8 mouse cellular contexts compared by ENCODE assay signal in the genomic region with DNA sequence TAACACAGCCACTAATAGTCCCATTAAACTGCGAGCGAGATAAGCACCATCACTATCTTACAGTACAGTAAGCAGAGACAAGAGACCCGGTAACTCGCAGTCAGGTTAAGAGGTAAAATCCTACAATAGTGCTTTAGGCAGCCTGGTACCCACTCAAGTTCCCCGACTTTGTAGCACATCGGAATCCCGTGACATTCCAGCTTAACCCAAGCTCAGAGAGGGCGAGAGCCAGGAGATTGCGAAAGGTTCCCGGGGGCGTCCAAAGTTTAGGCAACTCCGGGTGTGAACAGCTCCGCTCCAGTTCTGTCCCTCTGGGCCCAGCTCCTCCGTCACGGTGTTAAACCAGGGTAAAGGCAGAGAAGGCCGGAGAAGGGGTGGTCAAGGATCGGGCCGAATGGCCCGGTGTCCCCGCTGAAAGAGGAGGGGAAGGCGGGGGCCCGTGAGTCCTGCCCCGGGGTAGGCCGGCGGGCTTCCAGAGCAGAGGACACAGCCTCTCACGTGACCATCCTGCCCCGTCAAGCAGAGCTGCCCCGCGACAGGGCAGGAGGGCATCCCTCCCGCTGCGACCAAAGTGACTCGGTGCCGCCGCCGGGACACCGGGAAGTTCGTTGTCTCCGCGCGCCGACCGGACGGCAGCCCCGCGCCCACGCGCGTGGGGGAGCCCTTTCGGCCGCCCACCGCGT. TPM values are rescaled to one million over a fixed set of nuclear protein-coding genes. Genes with fewer than 3 reads are reported as not detected.
DNase-seq lines count a peak whose midpoint lies in the region; ATAC-seq and TF ChIP-seq lines count a peak whose summit lies in the region.

No protein-coding gene starts in this region.

- H3K27ac ChIP-seq in forebrain, embryonic 15.5 days (replicated peaks) = peak overlapping the region; percentile 55
- H3K27ac ChIP-seq in small intestine, adult 2 months (ENCODE audit: insufficient read depth, low read depth, low read length) = peak overlapping the region; percentile 70

- TF ChIP-seq POLR2A in small intestine, adult 2 months (IDR thresholded peaks at IDR 0.05; ENCODE audit: low read depth, low read length) = no peak

- DNase-seq in left cerebral cortex, adult 18-20 months (ENCODE audit: low spot score in 2 of 2) = peak; percentile 28 to 37
- DNase-seq in left cerebral cortex, postnatal 14 days (ENCODE audit: low spot score in 2 of 2) = no peak
- peak; percentile 59 to 66 for DNase-seq in cerebellum, adult 18-20 months
- peak; percentile 75 for DNase-seq in heart, postnatal 25 days (ENCODE audit: low spot score)
- peak; percentile 25 to 41 for DNase-seq in layer of hippocampus, postnatal 14 days (ENCODE audit: low spot score in 2 of 2)

- H3K4me1 ChIP-seq in forebrain, embryonic 15.5 days = peaks cover 21% of the 10 kb centered on the region
- H3K4me1 ChIP-seq in small intestine, adult 2 months (ENCODE audit: control insufficient read depth, insufficient read depth, insufficient read length, low read length) = no peaks in the 10 kb centered on the region; the same call in 1 of the 2 replicates

- no peaks in the 10 kb centered on the region for H3K36me3 ChIP-seq in forebrain, embryonic 15.5 days
- H3K36me3 ChIP-seq in small intestine, adult 2 months (ENCODE audit: control insufficient read depth, insufficient read depth, low read length) = peaks cover 2% of the 10 kb centered on the region; the same call in 1 of the 2 replicates

- no peak for TF ChIP-seq CTCF in small intestine, adult 2 months (IDR thresholded peaks at IDR 0.05; ENCODE audit: extremely low read depth, insufficient read length, insufficient replicate concordance, low read depth, low read length)

- no peaks in the 10 kb centered on the region for H3K27me3 ChIP-seq in forebrain, embryonic 15.5 days
- H3K27me3 ChIP-seq in small intestine, adult 2 months (ENCODE audit: control insufficient read depth, insufficient read depth, low read length) = no peaks in the 10 kb centered on the region

- H3K4me3 ChIP-seq in forebrain, embryonic 15.5 days = peak overlapping the region; percentile 84
- peak overlapping the region; percentile 97 for H3K4me3 ChIP-seq in small intestine, adult 2 months (ENCODE audit: low read depth, low read length)

- H3K9me3 ChIP-seq in forebrain, embryonic 15.5 days = no peaks in the 10 kb centered on the region

- ATAC-seq in forebrain, embryonic 15.5 days (replicated peaks) = peak; percentile 63
- ATAC-seq in megakaryocyte progenitor cell, adult 5-6 weeks (replicated peaks; ENCODE audit: poor library complexity) = peak; percentile 56

- peak overlapping the region; percentile 85 for H3K4me2 ChIP-seq in forebrain, embryonic 15.5 days (replicated peaks)

- intact Hi-C loops in left cerebral cortex, postnatal 14 days (cut with DNase I) = loop anchor here (10.0 kb wide), 1 partner anchor 473 kb away; no protein-coding TSS in a partner anchor
- intact Hi-C loops in heart, postnatal 25 days (cut with DNase I) = no loop called here

- H3K9ac ChIP-seq in forebrain, embryonic 15.5 days (replicated peaks) = peak overlapping the region; percentile 79

- WGBS in forebrain, embryonic 15.5 days = under 1% methylated on average over 52 of the region's 52 CpGs
- WGBS in small intestine, adult 2 months = under 1% methylated on average over 52 of the region's 52 CpGs

RNA-seq across cellular contexts. Expression of a gene that starts 0.6 kb away (rescaled TPM):
- 10 to 100 TPM; 79.6 to 81.2 TPM for total RNA-seq in left cerebral cortex, adult 18-20 months (2021)
- total RNA-seq in left cerebral cortex, postnatal 14 days (2021) = 10 to 100 TPM; 78.9 to 89.5 TPM
- 107 and 113 TPM in 2 replicates for polyA plus RNA-seq in forebrain, embryonic 15.5 days (2015; fragmentation: Nextera tagmentation; extraction: Ambion mirVana)
- 10 to 100 TPM; 84.2 to 88.3 TPM for total RNA-seq in heart, postnatal 25 days (2021)
- 10 to 100 TPM; 72.4 to 75.9 TPM for total RNA-seq in layer of hippocampus, postnatal 14 days (2021)
- total RNA-seq in megakaryocyte progenitor cell, adult 5-6 weeks (2015) = 89.4 and 94.5 TPM in 2 replicates
- 98.2 and 104 TPM in 2 replicates for total RNA-seq in megakaryocyte progenitor cell, adult 5-6 weeks (2017)
- 14.3 and 31.7 TPM in 2 replicates for polyA plus RNA-seq in small intestine, adult 2 months (2012; rRNA removed)

Comparison
In these comparisons a context has a peak if more than half of its experiments do, and no peak if none do; other contexts are left out.
1. DNase-seq: peak in left cerebral cortex, adult 18-20 months (2 of 2), cerebellum, adult 18-20 months (2 of 2), heart, postnatal 25 days (single experiment) and layer of hippocampus, postnatal 14 days (2 of 2); none in left cerebral cortex, postnatal 14 days (0 of 2).